Mouse (Mus musculus) thymus, adult 2 months (tissue): ENCODE measurements around the gene Cep152. TPM values are rescaled to one million over a fixed set of nuclear protein-coding genes. Genes with fewer than 3 reads are reported as not detected.

Source experiments
- DNase-seq: peaks from one replicate; pipeline ENCODE4 v3.0.0; 2021
- H3K27ac ChIP-seq: fragments of 200-500 bp; 2 replicates; pipeline ENCODE4 v1.5.1; 2012; ENCODE audit warnings: low read length, control low read depth; ENCODE audit not compliant: control insufficient read depth, insufficient read depth
- H3K27me3 ChIP-seq: fragments of 200-500 bp; 2 replicates; pipeline ENCODE4 v1.6.1; 2012; ENCODE audit warnings: mild to moderate bottlenecking, low read length, moderate library complexity, mixed read lengths; ENCODE audit not compliant: control insufficient read depth, insufficient read depth
- H3K36me3 ChIP-seq: fragments of 200-500 bp; 2 replicates; pipeline ENCODE4 v1.6.1; 2012; ENCODE audit warnings: mild to moderate bottlenecking, low read length, moderate library complexity; ENCODE audit not compliant: control insufficient read depth, insufficient read depth
- H3K4me1 ChIP-seq: fragments of 200-500 bp; replicated peaks from 2 replicates; pipeline ENCODE4 v1.6.1; 2012; ENCODE audit warnings: low read length; ENCODE audit not compliant: control insufficient read depth, insufficient read depth
- H3K4me3 ChIP-seq: fragments of 200-500 bp; 2 replicates; pipeline ENCODE4 v1.5.1; 2012; ENCODE audit warnings: mild to moderate bottlenecking, low read length, control low read depth, moderate library complexity; ENCODE audit not compliant: control insufficient read depth, insufficient read depth
- CTCF ChIP-seq: fragments of 200-500 bp; IDR thresholded peaks from 2 replicates; pipeline ENCODE4 v1.5.1; 2012; ENCODE audit warnings: mild to moderate bottlenecking, control low read depth, low read length, moderate library complexity, borderline replicate concordance; ENCODE audit not compliant: control insufficient read depth, poor library complexity, insufficient read depth; ENCODE audit errors: extremely low read depth
- POLR2A ChIP-seq: fragments of 200-500 bp; IDR thresholded peaks from 2 replicates; pipeline ENCODE4 v1.6.1; 2012; ENCODE audit warnings: mild to moderate bottlenecking, low read length, control low read depth, moderate library complexity; ENCODE audit not compliant: control insufficient read depth, poor library complexity, insufficient read depth; ENCODE audit errors: extremely low read depth
- WGBS: fragments of 180-500 bp; shearing (Covaris S2); methylation state at CpG from one replicate; pipeline ENCODE4 v1.1.7; 2018; 5-methylcytosine and 5-hydroxymethylcytosine counted together
- polyA plus RNA-seq: library from polyadenylated mRNA; depleted of rRNA; stranded (reverse); fragments of >200 nt; gene quantifications from 2 replicates; pipeline ENCODE4 v1.2.3, GENCODE M21; 2012

Cep152 gene
- polyA plus RNA-seq, 1 experiment = 4.7 TPM

- no peak for DNase-seq
- 68% methylated on average over 4 of the region's 4 CpGs for WGBS
- H3K36me3 ChIP-seq = no peaks in the 10 kb centered on the region
- H3K27ac ChIP-seq = no peak overlapping the region
- 0 out of 2 replicates have a peak, but pooled peaks cover 2% of the 10 kb centered on the region for H3K4me1 ChIP-seq
- H3K27me3 ChIP-seq = no peaks in the 10 kb centered on the region
- no peak overlapping the region for H3K4me3 ChIP-seq
- TF ChIP-seq CTCF = no peak
These were observed 41.8 kb upstream of the Cep152 start for GRCm38 (mm10) chr2:125666668-125667067.

- TF ChIP-seq CTCF (no peak), POLR2A (no peak)
- no peak for DNase-seq
- Histone ChIP-seq H3K4me1 (0 out of 2 replicates have a peak, but pooled peaks cover 2% of the 10 kb centered on the region), H3K27me3 (no peaks in the 10 kb centered on the region), H3K27ac (no peak overlapping the region), H3K4me3 (no peak overlapping the region), H3K36me3 (no peaks in the 10 kb centered on the region)
- WGBS = 93% methylated on average over 4 of the region's 4 CpGs
These were observed 41.0 kb upstream of the Cep152 start for GRCm38 (mm10) chr2:125665909-125666308.

DNA sequence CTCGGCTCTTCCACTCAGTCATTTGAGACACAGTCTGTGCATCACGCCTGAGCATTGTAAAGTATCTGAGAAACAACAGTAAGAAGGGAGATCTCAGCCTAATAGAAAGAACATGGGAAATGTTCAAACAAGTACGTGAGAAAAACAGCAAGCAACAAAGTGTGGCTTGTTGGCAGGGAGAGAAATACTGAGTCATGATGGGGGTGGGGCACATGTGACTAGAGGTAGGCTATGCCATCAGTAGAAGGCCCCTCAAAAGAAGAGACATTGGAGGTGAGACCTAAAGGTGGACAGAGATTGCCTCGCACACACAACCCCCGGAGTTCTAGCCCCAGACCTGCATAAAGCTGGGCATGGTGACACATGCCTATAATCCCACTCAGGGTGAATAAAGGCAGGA lies 40.3 kb upstream of the Cep152 start:
- 94% methylated on average over 5 of the region's 5 CpGs for WGBS
- Histone ChIP-seq H3K27me3 (no peaks in the 10 kb centered on the region), H3K27ac (no peak overlapping the region), H3K4me3 (no peak overlapping the region), H3K36me3 (no peaks in the 10 kb centered on the region), H3K4me1 (peaks cover 9% of the 10 kb centered on the region)
- no peak for DNase-seq
- no peak for TF ChIP-seq POLR2A
- TF ChIP-seq CTCF = no peak

DNA sequence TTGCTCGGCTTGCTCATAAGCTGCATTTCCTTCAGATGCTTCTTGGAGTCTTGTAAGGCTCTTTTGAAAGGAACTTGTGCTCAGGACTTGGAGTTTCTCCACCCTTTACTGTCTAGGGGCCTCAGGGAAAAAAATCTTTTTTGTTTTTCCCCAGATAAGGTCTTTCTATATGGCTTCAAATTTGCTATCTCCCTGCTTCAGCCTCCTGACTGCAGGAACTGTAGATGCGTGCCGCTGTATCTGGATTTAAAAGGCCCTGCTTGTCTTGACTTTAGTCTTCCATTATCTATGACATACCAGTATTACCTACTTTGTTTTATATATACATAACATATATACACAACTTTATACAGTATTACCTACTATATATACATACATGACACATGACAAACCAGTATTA lies 37.6 kb upstream of the Cep152 start:
- whole genome bisulfite sequencing = 94% methylated on average over 3 of the region's 3 CpGs
- no peaks in the 10 kb centered on the region for H3K36me3 ChIP-seq
- no peak for DNase-seq
- H3K4me1 ChIP-seq = peaks cover 9% of the 10 kb centered on the region
- TF ChIP-seq CTCF (no peak), POLR2A (no peak)
- no peak overlapping the region for H3K4me3 ChIP-seq
- no peak overlapping the region for H3K27ac ChIP-seq
- H3K27me3 ChIP-seq = no peaks in the 10 kb centered on the region

DNA sequence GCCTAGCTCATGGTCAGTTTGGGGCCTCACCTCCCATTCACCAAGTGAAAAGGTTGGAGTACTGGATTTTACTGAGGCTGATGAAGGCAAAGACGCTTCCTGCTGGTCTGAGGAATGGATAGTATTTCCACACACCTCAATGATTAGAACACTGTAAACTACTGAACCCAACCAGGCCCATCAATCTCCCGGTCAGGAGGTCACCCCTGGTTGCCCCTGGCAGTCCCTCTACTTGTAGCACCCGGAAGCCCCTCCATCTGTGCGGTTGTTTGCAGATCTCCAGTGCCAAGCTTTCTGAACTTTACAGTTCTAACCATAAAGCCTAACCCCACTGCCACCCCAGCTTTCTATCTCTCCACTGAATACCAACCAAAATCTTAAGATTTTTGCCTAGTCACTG lies 36.2 kb upstream of the Cep152 start:
- H3K36me3 ChIP-seq = no peaks in the 10 kb centered on the region
- DNase-seq = no peak
- TF ChIP-seq CTCF = no peak
- no peak for TF ChIP-seq POLR2A
- WGBS = 89% methylated on average over 4 of the region's 4 CpGs
- no peak overlapping the region for H3K27ac ChIP-seq
- H3K27me3 ChIP-seq = no peaks in the 10 kb centered on the region
- peaks cover 7% of the 10 kb centered on the region for H3K4me1 ChIP-seq
- no peak overlapping the region for H3K4me3 ChIP-seq

- DNase-seq = peak; percentile 39
- H3K4me1 ChIP-seq = peaks cover 7% of the 10 kb centered on the region
These were observed 35.7 kb upstream of the Cep152 start for GRCm38 (mm10) chr2:125660537-125661130.

More at GRCm38 (mm10) chr2:125660537-125661130, 35.7 kb upstream of the Cep152 start:
- Histone ChIP-seq H3K4me3 (0 out of 2 replicates have a peak overlapping the region, but pooled peaks have one; percentile 3), H3K27ac (no peak overlapping the region), H3K36me3 (no peaks in the 10 kb centered on the region), H3K27me3 (no peaks in the 10 kb centered on the region)
- TF ChIP-seq CTCF (no peak), POLR2A (no peak)
- WGBS = 56% methylated on average over 20 of the region's 20 CpGs
